Mouse (Mus musculus) ES-Bruce4 (cell line): ENCODE results near the gene 4833439L19Rik. TPM values are rescaled to one million over a fixed set of nuclear protein-coding genes. Genes with fewer than 3 reads are reported as not detected.

Experiments
- H3K27ac ChIP-seq: 2 replicates; pipeline ENCODE4 v1.5.1; 2012; ENCODE audit warnings: low read length, inconsistent platforms; ENCODE audit not compliant: insufficient read depth
- H3K27me3 ChIP-seq: 2 replicates; pipeline ENCODE4 v1.6.1; 2012; ENCODE audit warnings: mild to moderate bottlenecking, low read length, inconsistent platforms; ENCODE audit not compliant: control insufficient read depth, poor library complexity, insufficient read depth, severe bottlenecking
- H3K36me3 ChIP-seq: 2 replicates; pipeline ENCODE4 v1.6.1; 2012; ENCODE audit warnings: inconsistent platforms, mild to moderate bottlenecking, low read length, moderate library complexity; ENCODE audit not compliant: control insufficient read depth, poor library complexity, insufficient read depth, severe bottlenecking
- H3K4me1 ChIP-seq: one replicate; pipeline ENCODE4 v1.8.1; 2011; ENCODE audit warnings: low read length; ENCODE audit not compliant: control insufficient read depth, insufficient read depth
- H3K4me3 ChIP-seq: 2 replicates; pipeline ENCODE4 v1.5.1; 2011; ENCODE audit warnings: low read depth, mild to moderate bottlenecking, low read length
- H3K9ac ChIP-seq: 2 replicates; pipeline ENCODE4 v1.6.1; 2012; ENCODE audit warnings: low read depth, mild to moderate bottlenecking, inconsistent platforms; ENCODE audit not compliant: poor library complexity, severe bottlenecking
- H3K9me3 ChIP-seq: replicated peaks from 2 replicates; pipeline ENCODE4 v1.6.1; 2012; ENCODE audit warnings: mild to moderate bottlenecking, low read length, inconsistent platforms; ENCODE audit not compliant: control insufficient read depth, poor library complexity, insufficient read depth, severe bottlenecking
- CTCF ChIP-seq: IDR thresholded peaks from one replicate; pipeline ENCODE4 v1.8.1; 2011; ENCODE audit warnings: low read depth, low read length
- EP300 ChIP-seq: IDR thresholded peaks from 2 replicates; pipeline ENCODE4 v1.6.1; 2011; ENCODE audit warnings: low read depth, low read length; ENCODE audit not compliant: insufficient read depth
- POLR2A ChIP-seq: IDR thresholded peaks from one replicate; pipeline ENCODE4 v1.8.1; 2011; ENCODE audit warnings: low read length; ENCODE audit not compliant: insufficient read depth
- polyA plus RNA-seq: library from polyadenylated mRNA; stranded (reverse); fragments of >200 nt; gene quantifications from 2 replicates; pipeline ENCODE4 v1.2.4, GENCODE M21; 2011; ENCODE audit warnings: low read depth; ENCODE audit not compliant: missing spikeins, insufficient read depth, insufficient read length

4833439L19Rik gene
- polyA plus RNA-seq, 1 experiment, result 110 TPM

GRCm38 (mm10) chr13:54532134-54532533 is 33.1 kb downstream of the 4833439L19Rik start:
- H3K27me3 ChIP-seq, result no peaks in the 10 kb centered on the region
- H3K9me3 ChIP-seq, result no peaks in the 10 kb centered on the region
- TF ChIP-seq EP300 (no peak), CTCF (no peak), POLR2A (no peak)
- H3K36me3 ChIP-seq, result peaks cover 26% of the 10 kb centered on the region
- H3K27ac ChIP-seq, result no peak overlapping the region
- H3K9ac ChIP-seq, result no peak overlapping the region
- H3K4me1 ChIP-seq, result no peaks in the 10 kb centered on the region
- H3K4me3 ChIP-seq, result no peak overlapping the region

- H3K36me3 ChIP-seq, result peaks cover 31% of the 10 kb centered on the region
- TF ChIP-seq POLR2A, result no peak
- no peak for TF ChIP-seq EP300
- no peak overlapping the region for H3K9ac ChIP-seq
- H3K4me3 ChIP-seq, result no peak overlapping the region
- H3K9me3 ChIP-seq, result no peaks in the 10 kb centered on the region
- no peaks in the 10 kb centered on the region for H3K4me1 ChIP-seq
- H3K27ac ChIP-seq, result no peak overlapping the region
- no peaks in the 10 kb centered on the region for H3K27me3 ChIP-seq
Measured at GRCm38 (mm10) chr13:54527140-54527539, 38.1 kb downstream of the 4833439L19Rik start.

- Histone ChIP-seq H3K9me3 (no peaks in the 10 kb centered on the region), H3K9ac (no peak overlapping the region), H3K27ac (no peak overlapping the region), H3K4me1 (no peaks in the 10 kb centered on the region), H3K4me3 (no peak overlapping the region), H3K27me3 (no peaks in the 10 kb centered on the region), H3K36me3 (peaks cover 7% of the 10 kb centered on the region)
- TF ChIP-seq EP300 (no peak), CTCF (no peak), POLR2A (no peak)
Measured at GRCm38 (mm10) chr13:54521181-54521580, 44.1 kb downstream of the 4833439L19Rik start.

GRCm38 (mm10) chr13:54520221-54520620 is 45.0 kb downstream of the 4833439L19Rik start:
- no peak overlapping the region for H3K9ac ChIP-seq
- no peak overlapping the region for H3K4me3 ChIP-seq
- H3K27ac ChIP-seq, result no peak overlapping the region
- no peaks in the 10 kb centered on the region; the same call in 1 of the 2 replicates for H3K9me3 ChIP-seq
- H3K4me1 ChIP-seq, result no peaks in the 10 kb centered on the region
- TF ChIP-seq EP300 (no peak), CTCF (peak; percentile 56)
- H3K27me3 ChIP-seq, result no peaks in the 10 kb centered on the region
- H3K36me3 ChIP-seq, result 0 out of 2 replicates have a peak, but pooled peaks cover 3% of the 10 kb centered on the region

- no peak overlapping the region for H3K4me3 ChIP-seq
- H3K9me3 ChIP-seq, result no peaks in the 10 kb centered on the region
- H3K27ac ChIP-seq, result no peak overlapping the region
- TF ChIP-seq POLR2A (no peak), CTCF (no peak), EP300 (no peak)
- H3K36me3 ChIP-seq, result no peaks in the 10 kb centered on the region
- no peaks in the 10 kb centered on the region for H3K27me3 ChIP-seq
- no peaks in the 10 kb centered on the region for H3K4me1 ChIP-seq
- no peak overlapping the region for H3K9ac ChIP-seq
Measured at GRCm38 (mm10) chr13:54505920-54506319, 59.3 kb downstream of the 4833439L19Rik start.

GRCm38 (mm10) chr13:54504611-54505260 is 60.5 kb downstream of the 4833439L19Rik start:
- TF ChIP-seq POLR2A (no peak), EP300 (no peak), CTCF (no peak)
- H3K27ac ChIP-seq, result no peak overlapping the region
- no peaks in the 10 kb centered on the region for H3K4me1 ChIP-seq
- no peaks in the 10 kb centered on the region for H3K9me3 ChIP-seq
- peak overlapping the region; percentile 93 for H3K9ac ChIP-seq
- no peaks in the 10 kb centered on the region for H3K27me3 ChIP-seq
- peak overlapping the region; percentile 88 for H3K4me3 ChIP-seq
- H3K36me3 ChIP-seq, result no peaks in the 10 kb centered on the region
